Mouse (Mus musculus): ENCODE data around the gene Aldh18a1.
"Not testable (repeated sequence)": the region's sequence is repeated elsewhere in the genome, so short reads cannot be mapped to it uniquely, and the experiment has no call there.

Gene Aldh18a1

GRCm38 (mm10) chr19:40588293-40588654, at the start of gene Aldh18a1:
TSS of gene Aldh18a1 (minus strand) at chr19:40588463.
- peak; percentile 94 for DNase-seq (ENCODE audit: low spot score)

GRCm38 (mm10) chr19:40637601-40638000, 49.3 kb upstream of the Aldh18a1 start:
- DNase-seq (ENCODE audit: low spot score), result peak; percentile 47

GRCm38 (mm10) chr19:40637091-40637490, 48.8 kb upstream of the Aldh18a1 start:
- no peak for DNase-seq (ENCODE audit: low spot score)

GRCm38 (mm10) chr19:40633144-40633543, 44.9 kb upstream of the Aldh18a1 start:
- DNase-seq (ENCODE audit: low spot score), result no peak

DNA sequence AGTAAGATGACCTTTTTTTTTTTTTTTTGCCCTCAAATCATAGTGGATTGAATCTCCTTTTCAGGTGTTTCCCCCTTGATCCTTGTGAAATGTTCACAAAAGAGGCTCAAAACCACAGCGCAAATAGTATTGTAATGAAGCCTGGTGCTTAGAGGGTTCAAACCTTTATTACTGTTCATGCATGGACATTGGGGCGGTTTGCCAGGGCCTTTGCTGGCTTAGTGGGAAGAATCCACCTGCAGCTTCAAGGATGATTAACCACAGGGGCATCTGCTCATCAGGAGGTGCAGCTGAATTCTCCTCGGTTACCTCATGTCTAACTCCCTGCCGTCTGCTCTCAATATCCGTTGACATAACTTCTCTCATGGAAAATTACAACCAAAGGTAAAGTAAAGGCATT, 44.4 kb upstream of the Aldh18a1 start:
- DNase-seq (ENCODE audit: low spot score), result no peak

- DNase-seq (ENCODE audit: low spot score), result no peak
These were observed 43.9 kb upstream of the Aldh18a1 start for GRCm38 (mm10) chr19:40632193-40632592.

GRCm38 (mm10) chr19:40630606-40631005, 42.3 kb upstream of the Aldh18a1 start:
- peak; percentile 38 for DNase-seq (ENCODE audit: low spot score)

DNA sequence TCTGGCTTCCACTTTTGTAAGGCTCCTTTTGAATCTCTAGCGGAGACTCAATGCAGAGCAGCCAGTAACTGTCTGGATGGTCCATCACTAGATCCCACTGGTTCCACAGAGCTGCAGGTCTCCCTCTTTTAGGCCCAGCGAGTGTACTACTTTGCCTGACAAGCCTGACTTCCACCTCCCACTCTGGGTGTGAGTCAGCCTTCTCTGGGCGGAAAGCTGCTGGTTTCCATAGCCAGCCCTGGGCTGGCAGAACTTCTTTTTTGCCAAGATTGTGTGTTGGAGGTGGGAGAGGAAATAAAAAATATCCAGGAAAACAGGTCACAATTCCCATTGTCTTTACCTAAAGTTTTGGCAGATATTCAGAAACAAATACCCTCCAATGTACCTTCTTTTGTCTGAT, 41.8 kb upstream of the Aldh18a1 start:
- DNase-seq (ENCODE audit: low spot score), result peak; percentile 48

DNA sequence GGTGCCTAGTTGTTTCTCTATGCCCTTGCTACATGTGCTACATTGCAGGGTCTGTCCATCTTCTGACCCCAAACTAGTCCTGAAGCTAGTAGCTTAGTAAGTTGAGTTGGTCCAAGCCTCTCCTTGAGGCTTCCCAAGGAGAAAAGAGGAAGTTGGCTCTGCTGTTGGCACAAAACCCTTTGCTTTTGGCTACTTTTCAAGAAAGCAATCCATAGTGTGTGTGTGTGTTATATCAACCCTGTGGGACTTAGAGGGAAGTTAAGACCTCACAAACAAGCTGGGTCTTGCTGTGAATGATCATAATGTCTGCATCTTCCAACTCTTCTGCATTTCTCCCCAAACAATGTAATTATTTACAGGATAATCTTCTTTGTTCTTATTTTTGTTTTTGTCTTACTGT, 40.7 kb upstream of the Aldh18a1 start:
- no peak for DNase-seq (ENCODE audit: low spot score)

DNA sequence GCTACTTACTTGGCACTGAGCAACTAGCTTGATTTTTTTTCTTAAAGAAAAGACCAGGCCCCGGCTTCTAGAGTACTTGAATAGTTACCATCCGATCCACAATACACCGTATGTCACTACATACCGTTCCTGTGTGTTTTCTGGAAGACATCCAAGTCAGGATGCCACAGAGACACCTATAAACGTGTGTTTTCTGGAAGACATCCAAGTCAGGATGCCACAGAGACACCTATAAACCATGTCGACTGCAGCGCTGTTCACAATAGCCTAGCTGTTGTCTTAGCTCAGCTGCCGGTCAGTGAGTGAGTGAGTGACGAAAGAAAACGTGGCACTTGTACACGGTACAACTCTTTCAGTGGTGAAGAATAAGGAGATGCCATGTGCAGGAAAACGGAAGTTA, 37.7 kb upstream of the Aldh18a1 start:
- no peak for DNase-seq (ENCODE audit: low spot score)

GRCm38 (mm10) chr19:40621616-40622015, 33.4 kb upstream of the Aldh18a1 start:
- not testable (repeated sequence) for DNase-seq (ENCODE audit: low spot score)

DNA sequence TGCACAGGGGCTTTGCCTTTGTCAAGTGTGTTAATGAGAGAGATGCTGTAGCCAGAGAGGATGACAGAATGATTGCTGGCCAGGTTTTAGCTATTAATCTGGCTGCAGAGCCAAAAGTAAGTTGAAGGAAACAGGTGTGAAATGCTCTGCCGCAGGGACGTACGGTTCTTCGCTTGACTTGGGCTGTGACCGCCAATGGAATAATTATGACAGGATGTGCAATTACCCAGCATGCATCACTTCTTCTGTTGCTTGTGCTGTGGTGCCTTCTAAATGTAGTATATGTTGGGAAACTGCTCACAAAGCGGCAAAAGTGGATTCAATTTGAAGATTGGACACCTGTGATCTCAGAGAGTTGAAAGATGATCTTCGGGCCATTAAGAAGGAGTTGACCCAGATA, 27.8 kb upstream of the Aldh18a1 start:
- DNase-seq (ENCODE audit: low spot score), result no peak

- DNase-seq (ENCODE audit: low spot score), result no peak
These were observed 26.5 kb upstream of the Aldh18a1 start for GRCm38 (mm10) chr19:40614811-40615210.

GRCm38 (mm10) chr19:40611830-40612506, 23.7 kb upstream of the Aldh18a1 start, which contains the start of the genes Tctn3 and Entpd1:
TSS of gene Tctn3 (minus strand) at chr19:40612233.
TSS of gene Entpd1 (plus strand) at chr19:40612366.
- peak; percentile 96 for DNase-seq (ENCODE audit: low spot score)

- no peak for DNase-seq (ENCODE audit: low spot score)
These were observed 19.4 kb upstream of the Aldh18a1 start for GRCm38 (mm10) chr19:40607676-40608075.

DNA sequence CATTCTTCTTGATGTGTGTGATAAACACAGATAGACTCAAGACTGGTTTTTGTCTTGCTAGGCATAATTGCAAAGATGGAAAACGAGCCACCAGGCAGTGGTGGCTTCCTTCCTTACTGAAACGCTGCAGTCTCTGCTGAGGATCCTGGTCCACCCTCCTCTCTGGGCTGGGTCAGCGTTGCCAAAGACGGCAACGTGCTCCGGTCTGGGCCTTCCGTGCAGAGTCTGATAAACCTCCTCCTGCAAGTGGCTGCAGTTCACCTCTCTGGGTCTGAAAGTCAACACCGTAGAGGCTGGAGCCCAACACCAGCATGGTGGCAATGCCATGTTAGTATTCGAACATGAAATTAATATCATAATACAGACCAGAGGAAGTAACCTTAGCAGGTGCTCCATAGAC, 16.9 kb upstream of the Aldh18a1 start:
- no peak for DNase-seq (ENCODE audit: low spot score)

- no peak for DNase-seq (ENCODE audit: low spot score)
These were observed 13.6 kb upstream of the Aldh18a1 start for GRCm38 (mm10) chr19:40601870-40602269.

GRCm38 (mm10) chr19:40600846-40601245, 12.6 kb upstream of the Aldh18a1 start:
- DNase-seq (ENCODE audit: low spot score), result not testable (repeated sequence)

GRCm38 (mm10) chr19:40595831-40596230, 7.6 kb upstream of the Aldh18a1 start:
- DNase-seq (ENCODE audit: low spot score), result no peak

GRCm38 (mm10) chr19:40595231-40595630, 7.0 kb upstream of the Aldh18a1 start:
- DNase-seq (ENCODE audit: low spot score), result no peak

- DNase-seq (ENCODE audit: low spot score), result no peak
These were observed 1.2 kb upstream of the Aldh18a1 start for GRCm38 (mm10) chr19:40589530-40589880.

- peak; percentile 93 for DNase-seq (ENCODE audit: low spot score)
These were observed 725 bp upstream of the Aldh18a1 start for GRCm38 (mm10) chr19:40588847-40589529.

DNA sequence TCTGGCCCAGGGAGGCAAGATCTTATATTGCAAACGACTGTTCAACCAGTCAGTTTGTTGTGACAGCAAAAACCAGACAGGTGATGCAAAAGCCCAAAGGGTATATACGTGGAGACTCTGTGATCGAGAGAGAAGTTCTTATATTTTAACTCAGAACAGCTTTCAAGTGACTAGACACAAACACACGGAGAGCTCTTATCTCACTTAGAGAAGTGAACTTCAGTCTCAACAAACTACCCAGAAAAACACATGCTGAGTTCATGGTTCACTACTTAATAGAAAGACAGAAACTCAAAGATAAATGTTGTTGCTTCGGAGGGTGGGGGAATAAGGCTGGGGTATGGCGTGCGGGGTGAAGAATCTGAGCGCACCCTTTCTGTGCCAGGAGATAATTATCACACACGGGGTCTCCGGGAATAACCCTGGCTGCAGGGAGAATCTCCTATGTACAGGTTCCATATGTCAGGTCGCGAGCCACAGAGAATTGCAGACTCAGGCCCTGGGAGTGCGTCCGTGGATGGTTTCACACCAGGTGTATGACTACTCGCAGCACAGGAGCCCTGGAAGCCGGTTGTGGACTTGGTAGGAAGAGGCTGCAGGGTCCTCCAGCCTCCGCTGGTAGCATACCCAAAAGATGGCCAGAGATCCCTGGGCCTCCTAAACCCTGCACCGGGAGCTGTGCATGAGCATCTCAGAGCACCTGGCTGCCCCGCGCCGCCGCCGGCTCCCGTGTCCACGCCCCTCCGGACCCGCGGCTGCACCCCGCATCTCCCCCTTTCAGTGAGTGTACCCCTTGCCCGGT, 571 bp downstream of the Aldh18a1 start:
- DNase-seq (ENCODE audit: low spot score), result no peak
